Mouse (Mus musculus): ENCODE results near the gene Psd. TPM values are rescaled to one million over a fixed set of nuclear protein-coding genes. Genes with fewer than 3 reads are reported as not detected.

Gene Psd
- polyA plus RNA-seq, 1 experiment from 2014 or later: 89.8 TPM

GRCm38 (mm10) chr19:46357344-46358280, 30.7 kb upstream of the Psd start:
- Histone ChIP-seq H3K27me3 (replicated peaks; ENCODE audit: control insufficient read depth, insufficient read depth, low read length) (0 out of 2 replicates have a peak, but pooled peaks cover 4% of the 10 kb centered on the region), H3K9ac (replicated peaks; ENCODE audit: low read depth, low read length) (peak overlapping the region; percentile 72), H3K4me2 (ENCODE audit: low read length) (peak overlapping the region; percentile 67), H3K4me3 (replicated peaks; ENCODE audit: low read length) (peak overlapping the region; percentile 67), H3K36me3 (ENCODE audit: control insufficient read depth, insufficient read depth) (no peaks in the 10 kb centered on the region), H3K27ac (ENCODE audit: low read length) (no peak overlapping the region), H3K9me3 (ENCODE audit: control insufficient read depth, low read length) (no peaks in the 10 kb centered on the region), H3K4me1 (replicated peaks; ENCODE audit: control insufficient read depth, insufficient read depth, low read length) (peaks cover 7% of the 10 kb centered on the region)
- no peak for ATAC-seq
- 21% methylated on average over 25 of the region's 25 CpGs for WGBS

- peak overlapping the region; percentile 23; the same call in 1 of the 2 replicates for H3K27ac ChIP-seq (ENCODE audit: low read length)
- 0% methylated on average over 29 of the region's 29 CpGs for WGBS
- ATAC-seq: peak; percentile 97
- H3K9me3 ChIP-seq (ENCODE audit: control insufficient read depth, low read length): no peaks in the 10 kb centered on the region
- H3K36me3 ChIP-seq (ENCODE audit: control insufficient read depth, insufficient read depth): no peaks in the 10 kb centered on the region
- peak overlapping the region; percentile 67 for H3K4me2 ChIP-seq (ENCODE audit: low read length)
- peaks cover 7% of the 10 kb centered on the region for H3K4me1 ChIP-seq (replicated peaks; ENCODE audit: control insufficient read depth, insufficient read depth, low read length)
- 0 out of 2 replicates have a peak, but pooled peaks cover 4% of the 10 kb centered on the region for H3K27me3 ChIP-seq (replicated peaks; ENCODE audit: control insufficient read depth, insufficient read depth, low read length)
- peak overlapping the region; percentile 67 for H3K4me3 ChIP-seq (replicated peaks; ENCODE audit: low read length)
- peak overlapping the region; percentile 72 for H3K9ac ChIP-seq (replicated peaks; ENCODE audit: low read depth, low read length)
Measured at GRCm38 (mm10) chr19:46356701-46357138, 29.8 kb upstream of the Psd start.

DNA sequence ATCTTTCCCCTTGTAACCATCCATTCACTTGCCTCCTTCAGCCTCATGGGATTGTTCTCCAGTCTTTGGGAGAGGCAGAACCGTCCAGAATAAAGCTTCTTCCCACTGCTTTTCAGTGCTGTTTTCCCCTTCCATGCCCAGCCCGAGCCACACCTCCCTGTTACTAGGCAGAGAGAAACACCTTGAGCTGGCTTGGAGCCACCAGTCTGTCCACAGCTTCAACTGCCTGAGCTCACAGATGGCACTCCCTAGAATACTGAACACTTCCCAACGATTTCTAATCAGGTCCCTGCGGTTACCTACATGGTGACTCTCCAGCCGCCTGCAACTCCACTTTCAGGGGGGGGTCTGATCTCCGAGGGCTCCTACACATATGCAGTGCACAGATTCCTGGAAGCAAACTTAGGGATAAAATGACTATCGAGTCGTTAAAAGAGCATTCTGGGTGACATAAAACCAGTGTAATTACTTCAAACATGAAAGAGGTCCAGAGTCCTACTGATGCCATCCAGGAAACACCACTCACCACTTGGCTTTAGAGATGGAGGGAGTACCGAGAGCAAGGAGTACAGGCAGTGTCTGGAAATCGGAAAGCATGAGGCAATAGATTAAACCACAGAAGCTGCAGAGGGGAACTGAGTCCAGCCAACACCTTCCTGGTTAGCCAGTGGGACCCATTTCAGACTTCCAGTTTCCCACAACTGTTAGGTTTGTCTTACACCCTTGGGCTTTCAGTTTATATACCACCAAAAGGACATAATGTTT, 23.4 kb upstream of the Psd start, which contains the start of gene 2310034G01Rik:
TSS of gene 2310034G01Rik (minus strand) at position 135 of the 765 bp plus-strand sequence.
- ATAC-seq: no peak
- peak within 1 kb of the TSS; percentile 86 for H3K27ac ChIP-seq (ENCODE audit: low read length)
- peak within 1 kb of the TSS; percentile 93 for H3K4me2 ChIP-seq (ENCODE audit: low read length)
- no peaks in the 10 kb centered on the region for H3K27me3 ChIP-seq (replicated peaks; ENCODE audit: control insufficient read depth, insufficient read depth, low read length)
- peaks cover 16% of the 10 kb centered on the region for H3K4me1 ChIP-seq (replicated peaks; ENCODE audit: control insufficient read depth, insufficient read depth, low read length)
- H3K4me3 ChIP-seq (replicated peaks; ENCODE audit: low read length): peak within 1 kb of the TSS; percentile 81
- H3K9ac ChIP-seq (replicated peaks; ENCODE audit: low read depth, low read length): peak within 1 kb of the TSS; percentile 92
- no peaks in the 10 kb centered on the region for H3K9me3 ChIP-seq (ENCODE audit: control insufficient read depth, low read length)
- H3K36me3 ChIP-seq (ENCODE audit: control insufficient read depth, insufficient read depth): no peaks in the 10 kb centered on the region
- 43% methylated on average over 10 of the region's 10 CpGs for WGBS

DNA sequence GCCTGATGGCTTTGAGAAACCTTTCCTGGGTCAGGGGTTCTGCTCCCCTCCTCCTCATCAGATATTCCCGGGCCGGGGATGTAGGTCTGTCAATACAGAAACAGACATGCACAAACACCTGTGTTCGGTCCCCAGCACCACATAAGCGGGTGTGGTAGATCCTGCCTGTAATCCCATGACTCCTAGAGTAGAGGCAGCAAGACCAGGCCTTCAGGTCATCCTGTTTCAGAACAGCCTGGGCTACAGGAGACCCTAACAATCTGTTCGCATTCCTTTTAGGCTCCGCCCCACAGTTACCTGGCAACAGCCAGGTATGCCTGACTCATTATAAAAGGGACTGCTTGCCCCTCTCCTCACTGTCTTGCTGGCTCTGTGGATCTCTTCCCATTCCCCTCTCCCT, 22.6 kb upstream of the Psd start:
- ATAC-seq: no peak
- Histone ChIP-seq H3K4me1 (replicated peaks; ENCODE audit: control insufficient read depth, insufficient read depth, low read length) (peaks cover 16% of the 10 kb centered on the region), H3K4me2 (ENCODE audit: low read length) (peak overlapping the region; percentile 93), H3K4me3 (replicated peaks; ENCODE audit: low read length) (peak overlapping the region; percentile 81), H3K27me3 (replicated peaks; ENCODE audit: control insufficient read depth, insufficient read depth, low read length) (no peaks in the 10 kb centered on the region), H3K9me3 (ENCODE audit: control insufficient read depth, low read length) (no peaks in the 10 kb centered on the region), H3K9ac (replicated peaks; ENCODE audit: low read depth, low read length) (peak overlapping the region; percentile 92), H3K27ac (ENCODE audit: low read length) (no peak overlapping the region), H3K36me3 (ENCODE audit: control insufficient read depth, insufficient read depth) (no peaks in the 10 kb centered on the region)
- WGBS: 21% methylated on average over 6 of the region's 6 CpGs

GRCm38 (mm10) chr19:46348761-46349458, 22.0 kb upstream of the Psd start:
- no peaks in the 10 kb centered on the region for H3K9me3 ChIP-seq (ENCODE audit: control insufficient read depth, low read length)
- no peaks in the 10 kb centered on the region for H3K27me3 ChIP-seq (replicated peaks; ENCODE audit: control insufficient read depth, insufficient read depth, low read length)
- peak overlapping the region; percentile 86 for H3K27ac ChIP-seq (ENCODE audit: low read length)
- peak overlapping the region; percentile 93 for H3K4me2 ChIP-seq (ENCODE audit: low read length)
- peak overlapping the region; percentile 92 for H3K9ac ChIP-seq (replicated peaks; ENCODE audit: low read depth, low read length)
- peak; percentile 94 for ATAC-seq
- no peaks in the 10 kb centered on the region for H3K36me3 ChIP-seq (ENCODE audit: control insufficient read depth, insufficient read depth)
- H3K4me1 ChIP-seq (replicated peaks; ENCODE audit: control insufficient read depth, insufficient read depth, low read length): peaks cover 16% of the 10 kb centered on the region
- H3K4me3 ChIP-seq (replicated peaks; ENCODE audit: low read length): peak overlapping the region; percentile 81
- WGBS: under 1% methylated on average over 78 of the region's 78 CpGs

- 29% methylated on average over 14 of the region's 14 CpGs for WGBS
- ATAC-seq: peak; percentile 2; the same call in 1 of the 2 replicates
- Histone ChIP-seq H3K9me3 (ENCODE audit: control insufficient read depth, low read length) (no peaks in the 10 kb centered on the region), H3K9ac (replicated peaks; ENCODE audit: low read depth, low read length) (peak overlapping the region; percentile 92), H3K4me1 (replicated peaks; ENCODE audit: control insufficient read depth, insufficient read depth, low read length) (peaks cover 16% of the 10 kb centered on the region), H3K27me3 (replicated peaks; ENCODE audit: control insufficient read depth, insufficient read depth, low read length) (no peaks in the 10 kb centered on the region), H3K27ac (ENCODE audit: low read length) (peak overlapping the region; percentile 86), H3K4me2 (ENCODE audit: low read length) (peak overlapping the region; percentile 93), H3K4me3 (replicated peaks; ENCODE audit: low read length) (peak overlapping the region; percentile 81), H3K36me3 (ENCODE audit: control insufficient read depth, insufficient read depth) (no peaks in the 10 kb centered on the region)
Measured at GRCm38 (mm10) chr19:46347936-46348668, 21.1 kb upstream of the Psd start.

DNA sequence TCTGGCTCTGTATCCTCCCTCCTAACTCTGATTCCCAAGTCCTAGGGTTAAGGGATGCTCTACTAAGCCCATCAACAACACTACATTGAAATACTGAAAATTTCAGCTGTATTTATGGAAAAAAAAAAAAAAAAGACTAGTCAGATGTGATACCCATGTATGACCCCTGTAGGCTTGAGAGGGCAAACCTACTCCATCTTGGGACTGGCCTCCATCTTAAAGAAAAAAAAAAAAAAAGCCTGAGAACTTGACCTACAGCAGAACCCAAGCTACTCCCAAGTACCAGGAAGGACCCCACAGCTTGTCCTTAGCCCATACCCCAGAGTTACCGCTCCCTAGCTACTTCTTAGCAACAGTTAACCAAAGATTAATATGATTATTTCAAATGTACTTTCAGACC, 20.2 kb upstream of the Psd start:
- Histone ChIP-seq H3K4me3 (replicated peaks; ENCODE audit: low read length) (no peak overlapping the region), H3K4me2 (ENCODE audit: low read length) (no peak overlapping the region), H3K9ac (replicated peaks; ENCODE audit: low read depth, low read length) (no peak overlapping the region), H3K27ac (ENCODE audit: low read length) (no peak overlapping the region), H3K27me3 (replicated peaks; ENCODE audit: control insufficient read depth, insufficient read depth, low read length) (no peaks in the 10 kb centered on the region), H3K9me3 (ENCODE audit: control insufficient read depth, low read length) (no peaks in the 10 kb centered on the region), H3K36me3 (ENCODE audit: control insufficient read depth, insufficient read depth) (no peaks in the 10 kb centered on the region), H3K4me1 (replicated peaks; ENCODE audit: control insufficient read depth, insufficient read depth, low read length) (peaks cover 16% of the 10 kb centered on the region)
- no peak for ATAC-seq
- 98% methylated on average over 1 of the region's 1 CpGs for WGBS

DNA sequence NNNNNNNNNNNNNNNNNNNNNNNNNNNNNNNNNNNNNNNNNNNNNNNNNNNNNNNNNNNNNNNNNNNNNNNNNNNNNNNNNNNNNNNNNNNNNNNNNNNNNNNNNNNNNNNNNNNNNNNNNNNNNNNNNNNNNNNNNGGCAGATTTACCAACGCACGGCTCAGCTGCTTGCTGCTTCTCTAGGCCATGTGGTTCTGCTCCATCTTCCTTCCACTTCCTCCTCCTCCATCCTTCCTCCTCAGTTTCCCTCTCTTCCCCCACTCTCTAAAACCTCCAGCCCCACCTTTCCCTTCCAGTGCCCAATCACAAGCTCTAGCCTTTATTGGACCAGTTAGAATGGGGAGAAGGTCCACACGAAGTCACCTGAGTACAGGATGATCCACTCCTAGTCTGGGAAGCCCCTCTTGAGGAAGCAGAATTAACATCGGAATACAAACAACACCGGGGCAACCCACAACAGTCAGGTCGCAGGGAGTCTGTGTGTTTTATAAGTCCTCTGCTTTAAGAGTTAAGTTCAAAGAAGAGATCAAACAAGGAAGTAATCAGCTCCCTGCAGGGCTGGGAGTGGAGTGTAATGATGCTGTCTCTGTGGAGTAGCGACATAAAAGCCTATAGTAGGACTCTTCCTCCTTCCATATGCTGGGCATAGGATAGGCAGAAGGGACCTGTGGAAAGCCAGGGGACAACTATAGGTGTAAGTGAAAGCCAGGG, 17.9 kb upstream of the Psd start:
- H3K4me1 ChIP-seq (replicated peaks; ENCODE audit: control insufficient read depth, insufficient read depth, low read length): peaks cover 13% of the 10 kb centered on the region
- H3K36me3 ChIP-seq (ENCODE audit: control insufficient read depth, insufficient read depth): no peaks in the 10 kb centered on the region
- no peak overlapping the region for H3K27ac ChIP-seq (ENCODE audit: low read length)
- no peak overlapping the region for H3K4me3 ChIP-seq (replicated peaks; ENCODE audit: low read length)
- H3K9me3 ChIP-seq (ENCODE audit: control insufficient read depth, low read length): no peaks in the 10 kb centered on the region
- WGBS: 23% methylated on average over 7 of the region's 7 CpGs
- no peak overlapping the region for H3K9ac ChIP-seq (replicated peaks; ENCODE audit: low read depth, low read length)
- ATAC-seq: no peak
- H3K4me2 ChIP-seq (ENCODE audit: low read length): no peak overlapping the region
- no peaks in the 10 kb centered on the region for H3K27me3 ChIP-seq (replicated peaks; ENCODE audit: control insufficient read depth, insufficient read depth, low read length)
